Mouse (Mus musculus) stomach, embryonic 14.5 days (tissue): ENCODE results near the gene Bbs9. TPM values are rescaled to one million over a fixed set of nuclear protein-coding genes. Genes with fewer than 3 reads are reported as not detected.

Experiments
- ATAC-seq: fragments of 200-750 bp; cut with Nextera tagmentation; 2 replicates; pipeline ENCODE4 v1.8.0; 2017; ENCODE audit warnings: low read depth, moderate TSS enrichment; ENCODE audit not compliant: insufficient number of reproducible peaks, insufficient read depth, low FRiP score
- H3K27ac ChIP-seq: fragments of 300-500 bp; sonication (generic); 2 replicates; pipeline ENCODE4 v1.5.1; 2014; ENCODE audit warnings: mild to moderate bottlenecking, low read length, moderate library complexity, mixed read lengths
- H3K27me3 ChIP-seq: fragments of 300-500 bp; sonication (generic); 2 replicates; pipeline ENCODE4 v1.6.1; 2014; ENCODE audit warnings: low read length, control low read depth, mixed read lengths; ENCODE audit not compliant: control insufficient read depth, insufficient read depth
- H3K36me3 ChIP-seq: fragments of 300-500 bp; sonication (generic); 2 replicates; pipeline ENCODE4 v1.6.1; 2014; ENCODE audit warnings: mild to moderate bottlenecking, control low read depth, low read length, moderate library complexity, mixed read lengths; ENCODE audit not compliant: control insufficient read depth, insufficient read depth
- H3K4me1 ChIP-seq: fragments of 300-500 bp; sonication (generic); 2 replicates; pipeline ENCODE4 v1.6.1; 2014; ENCODE audit warnings: low read length, control low read depth, mixed read lengths; ENCODE audit not compliant: control insufficient read depth, insufficient read depth
- H3K4me2 ChIP-seq: fragments of 300-500 bp; sonication (generic); replicated peaks from 2 replicates; pipeline ENCODE4 v1.6.1; 2014; ENCODE audit warnings: low read depth, low read length, control low read depth
- H3K4me3 ChIP-seq: fragments of 300-500 bp; sonication (generic); 2 replicates; pipeline ENCODE4 v1.5.1; 2014; ENCODE audit warnings: low read depth, low read length, control low read depth
- H3K9ac ChIP-seq: fragments of 300-500 bp; sonication (generic); replicated peaks from 2 replicates; pipeline ENCODE4 v1.6.1; 2014; ENCODE audit warnings: low read depth, mild to moderate bottlenecking, control low read depth, low read length, moderate library complexity, mixed read lengths
- H3K9me3 ChIP-seq: fragments of 300-500 bp; sonication (generic); 2 replicates; pipeline ENCODE4 v1.6.1; 2016; ENCODE audit warnings: low read depth, low read length, control low read depth; ENCODE audit not compliant: control insufficient read depth
- WGBS: fragments of 180-500 bp; shearing (Covaris S2); extraction: QIAGEN DNeasy Blood & Tissue Kit; methylation state at CpG from one replicate; pipeline ENCODE4 v1.1.7; 2014; 5-methylcytosine and 5-hydroxymethylcytosine counted together
- polyA plus RNA-seq: library from polyadenylated mRNA; unstranded; fragments of >200 nt; fragmentation: Nextera tagmentation; extraction: Ambion mirVana; gene quantifications from 2 replicates; pipeline ENCODE4 v1.2.1, GENCODE M21; 2014

Bbs9 gene
- polyA plus RNA-seq, 1 experiment from 2014 or later, result 16.0 TPM

DNA sequence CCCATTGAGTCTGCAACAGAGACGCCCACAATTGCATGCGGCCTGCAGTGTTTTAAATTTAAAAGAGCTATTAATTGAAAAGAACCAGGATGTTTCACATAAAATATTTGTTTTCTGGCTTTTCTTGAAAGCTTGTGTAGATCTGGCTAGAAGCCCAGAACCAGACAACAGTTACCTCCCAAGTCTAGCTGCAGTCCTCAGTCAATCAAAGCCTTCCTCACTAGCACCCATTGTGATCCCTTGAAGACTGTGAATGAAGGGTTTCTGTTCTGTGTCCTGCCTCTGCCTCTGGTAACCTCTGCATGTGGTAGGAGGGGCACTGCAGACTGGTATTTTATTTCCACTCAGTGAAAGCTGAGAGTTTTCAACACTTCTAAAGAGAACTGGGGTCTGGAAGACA lies 27.5 kb downstream of the Bbs9 start:
- Histone ChIP-seq H3K4me2 (no peak overlapping the region), H3K9me3 (no peaks in the 10 kb centered on the region), H3K9ac (no peak overlapping the region), H3K36me3 (no peaks in the 10 kb centered on the region), H3K4me3 (no peak overlapping the region), H3K27me3 (no peaks in the 10 kb centered on the region), H3K27ac (no peak overlapping the region), H3K4me1 (no peaks in the 10 kb centered on the region)
- WGBS, result 60% methylated on average over 2 of the region's 2 CpGs
- ATAC-seq, result no peak

GRCm38 (mm10) chr9:22503581-22503980 lies 28.1 kb downstream of the Bbs9 start:
- Histone ChIP-seq H3K4me1 (no peaks in the 10 kb centered on the region), H3K4me3 (no peak overlapping the region), H3K36me3 (no peaks in the 10 kb centered on the region), H3K9me3 (no peaks in the 10 kb centered on the region), H3K9ac (no peak overlapping the region), H3K4me2 (no peak overlapping the region), H3K27me3 (no peaks in the 10 kb centered on the region), H3K27ac (no peak overlapping the region)
- ATAC-seq, result no peak
- WGBS, result 76% methylated on average over 5 of the region's 5 CpGs

- 75% methylated on average over 2 of the region's 2 CpGs for WGBS
- no peak overlapping the region for H3K4me2 ChIP-seq
- H3K27me3 ChIP-seq, result no peaks in the 10 kb centered on the region
- no peak overlapping the region for H3K4me3 ChIP-seq
- no peaks in the 10 kb centered on the region for H3K36me3 ChIP-seq
- H3K9me3 ChIP-seq, result no peaks in the 10 kb centered on the region
- no peak for ATAC-seq
- H3K4me1 ChIP-seq, result no peaks in the 10 kb centered on the region
- no peak overlapping the region for H3K27ac ChIP-seq
- H3K9ac ChIP-seq, result no peak overlapping the region
These were observed 30.1 kb downstream of the Bbs9 start for GRCm38 (mm10) chr9:22505574-22505973.

DNA sequence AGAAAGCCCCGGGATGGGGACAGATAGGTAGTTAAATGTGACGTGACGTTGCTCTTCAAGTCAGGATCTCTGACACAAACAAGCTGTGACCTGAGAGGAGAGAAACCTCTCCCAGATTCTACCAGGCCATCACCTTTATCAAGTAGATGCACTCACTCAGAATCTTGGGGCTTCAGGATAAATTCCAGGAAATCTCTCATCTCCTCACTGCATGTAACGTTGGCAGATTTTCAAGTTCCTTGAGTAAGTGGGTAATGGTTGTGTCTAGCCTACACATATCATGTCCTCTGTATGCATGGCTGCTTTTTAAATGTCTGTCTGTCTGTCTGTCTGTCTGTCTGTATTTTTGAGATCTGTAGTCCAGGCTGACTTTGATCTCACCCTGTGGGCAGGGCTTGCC lies 39.6 kb downstream of the Bbs9 start:
- Histone ChIP-seq H3K36me3 (no peaks in the 10 kb centered on the region), H3K9ac (no peak overlapping the region), H3K27ac (no peak overlapping the region), H3K4me3 (no peak overlapping the region), H3K27me3 (no peaks in the 10 kb centered on the region), H3K4me1 (no peaks in the 10 kb centered on the region), H3K4me2 (no peak overlapping the region), H3K9me3 (no peaks in the 10 kb centered on the region)
- 88% methylated on average over 4 of the region's 4 CpGs for WGBS
- ATAC-seq, result no peak

GRCm38 (mm10) chr9:22518394-22519041 lies 43.0 kb downstream of the Bbs9 start:
- Histone ChIP-seq H3K27ac (no peak overlapping the region), H3K4me2 (no peak overlapping the region), H3K27me3 (no peaks in the 10 kb centered on the region), H3K4me1 (no peaks in the 10 kb centered on the region), H3K36me3 (no peaks in the 10 kb centered on the region), H3K9me3 (no peaks in the 10 kb centered on the region; the same call in 1 of the 2 replicates), H3K9ac (no peak overlapping the region), H3K4me3 (no peak overlapping the region)
- 87% methylated on average over 3 of the region's 3 CpGs for WGBS
- ATAC-seq, result no peak

GRCm38 (mm10) chr9:22523460-22523859 lies 47.9 kb downstream of the Bbs9 start:
- Histone ChIP-seq H3K27ac (no peak overlapping the region), H3K9me3 (no peaks in the 10 kb centered on the region; the same call in 1 of the 2 replicates), H3K4me1 (no peaks in the 10 kb centered on the region), H3K36me3 (no peaks in the 10 kb centered on the region), H3K27me3 (no peaks in the 10 kb centered on the region), H3K4me3 (no peak overlapping the region), H3K4me2 (no peak overlapping the region), H3K9ac (no peak overlapping the region)
- 85% methylated on average over 1 of the region's 1 CpGs for WGBS
- no peak for ATAC-seq

DNA sequence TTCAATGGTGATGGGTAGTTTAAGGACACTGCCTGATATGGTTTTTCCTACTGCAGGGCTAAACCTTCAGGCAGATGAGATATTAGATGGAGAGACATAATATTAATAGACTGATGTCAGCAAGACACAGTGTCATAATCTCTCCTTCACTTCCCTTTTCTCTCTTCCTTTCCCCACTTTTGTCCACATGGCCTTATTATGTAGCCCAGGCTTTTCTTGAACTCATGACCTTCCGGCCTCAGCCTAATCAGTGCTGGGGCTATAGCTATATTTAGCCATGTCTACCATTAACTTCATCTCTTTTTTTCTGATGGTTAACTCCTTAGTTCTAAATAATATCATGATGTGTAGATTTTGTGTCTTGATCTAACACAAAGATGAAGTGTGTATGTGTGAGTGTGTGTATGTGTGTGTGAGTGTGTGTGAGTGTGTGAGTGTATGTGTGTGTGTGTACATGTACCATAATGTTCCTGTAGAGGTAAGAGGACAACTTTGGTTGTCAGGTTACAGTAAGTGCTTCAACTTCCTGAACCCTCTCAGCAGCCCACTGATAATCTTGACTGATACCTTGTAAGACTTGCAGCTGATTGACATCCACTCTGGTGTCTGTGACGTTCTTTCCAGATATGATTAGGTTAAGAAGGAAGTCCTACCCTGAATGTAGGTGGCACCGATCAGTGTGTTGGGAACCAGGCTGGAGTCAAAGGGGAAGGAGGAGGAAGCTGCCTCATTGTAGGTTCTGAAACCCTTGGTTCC lies 55.4 kb downstream of the Bbs9 start:
- no peaks in the 10 kb centered on the region for H3K27me3 ChIP-seq
- H3K9ac ChIP-seq, result no peak overlapping the region
- H3K4me2 ChIP-seq, result no peak overlapping the region
- no peak overlapping the region for H3K27ac ChIP-seq
- H3K4me3 ChIP-seq, result no peak overlapping the region
- no peaks in the 10 kb centered on the region for H3K9me3 ChIP-seq
- H3K36me3 ChIP-seq, result no peaks in the 10 kb centered on the region
- no peaks in the 10 kb centered on the region for H3K4me1 ChIP-seq
- no peak for ATAC-seq
- 85% methylated on average over 3 of the region's 3 CpGs for whole genome bisulfite sequencing

- no peaks in the 10 kb centered on the region for H3K36me3 ChIP-seq
- no peaks in the 10 kb centered on the region for H3K27me3 ChIP-seq
- WGBS, result 84% methylated on average over 5 of the region's 5 CpGs
- H3K4me3 ChIP-seq, result no peak overlapping the region
- H3K27ac ChIP-seq, result no peak overlapping the region
- no peaks in the 10 kb centered on the region for H3K4me1 ChIP-seq
- H3K9me3 ChIP-seq, result no peaks in the 10 kb centered on the region
- no peak overlapping the region for H3K4me2 ChIP-seq
- ATAC-seq, result no peak
- H3K9ac ChIP-seq, result no peak overlapping the region
These were observed 56.6 kb downstream of the Bbs9 start for GRCm38 (mm10) chr9:22532112-22532511.
